Mouse (Mus musculus) hindbrain, embryonic 15.5 days (tissue): ENCODE measurements at regions not wholly inside any gene's neighbourhood (a gene's known extent, or its start where the extent isn't known, plus 50 kb on each side); places are given as distances from the start of the nearest gene placed in this dataset.

Experiments used
- ATAC-seq: fragments of 200-750 bp; cut with Nextera tagmentation; 2 replicates; pipeline ENCODE4 v1.8.0; 2017; ENCODE audit warnings: low read depth, moderate number of reproducible peaks, moderate TSS enrichment; ENCODE audit not compliant: low FRiP score
- H3K27ac ChIP-seq: fragments of 300-500 bp; sonication (generic); replicated peaks from 2 replicates; pipeline ENCODE4 v1.5.1; 2015; ENCODE audit warnings: mild to moderate bottlenecking, inconsistent platforms
- H3K27me3 ChIP-seq: fragments of 300-500 bp; sonication (generic); 2 replicates; pipeline ENCODE4 v1.6.1; 2015; ENCODE audit warnings: control low read depth, inconsistent platforms
- H3K36me3 ChIP-seq: fragments of 300-500 bp; sonication (generic); 2 replicates; pipeline ENCODE4 v1.6.1; 2015; ENCODE audit warnings: control low read depth, inconsistent platforms
- H3K4me1 ChIP-seq: fragments of 300-500 bp; sonication (generic); replicated peaks from 2 replicates; pipeline ENCODE4 v1.6.1; 2015; ENCODE audit warnings: control low read depth, inconsistent platforms
- H3K4me2 ChIP-seq: fragments of 300-500 bp; sonication (generic); 2 replicates; pipeline ENCODE4 v1.6.1; 2015; ENCODE audit warnings: moderate library complexity, mild to moderate bottlenecking, inconsistent platforms
- H3K4me3 ChIP-seq: fragments of 300-500 bp; sonication (generic); 2 replicates; pipeline ENCODE4 v1.5.1; 2015; ENCODE audit warnings: mild to moderate bottlenecking, inconsistent platforms
- H3K9ac ChIP-seq: fragments of 300-500 bp; sonication (generic); 2 replicates; pipeline ENCODE4 v1.6.1; 2015; ENCODE audit warnings: inconsistent platforms
- H3K9me3 ChIP-seq: fragments of 300-500 bp; sonication (generic); 2 replicates; pipeline ENCODE4 v1.6.1; 2016; ENCODE audit warnings: control low read depth, inconsistent platforms
- WGBS: fragments of 180-500 bp; shearing (Covaris S2); methylation state at CpG from one replicate; pipeline ENCODE4 v1.1.7; 2015; 5-methylcytosine and 5-hydroxymethylcytosine counted together

- Histone ChIP-seq H3K27ac (no peak overlapping the region), H3K27me3 (no peaks in the 10 kb centered on the region), H3K4me2 (no peak overlapping the region), H3K4me1 (no peaks in the 10 kb centered on the region), H3K4me3 (no peak overlapping the region), H3K9ac (no peak overlapping the region), H3K9me3 (no peaks in the 10 kb centered on the region), H3K36me3 (no peaks in the 10 kb centered on the region)
- WGBS = 88% methylated on average over 2 of the region's 2 CpGs
- ATAC-seq = no peak
Measured at GRCm38 (mm10) chr13:101824962-101825361, 56.9 kb upstream of the Pik3r1 start.

GRCm38 (mm10) chr13:101831872-101832629 lies 64.0 kb upstream of the Pik3r1 start:
- Histone ChIP-seq H3K4me2 (no peak overlapping the region), H3K27ac (no peak overlapping the region), H3K36me3 (no peaks in the 10 kb centered on the region), H3K4me1 (no peaks in the 10 kb centered on the region), H3K9me3 (no peaks in the 10 kb centered on the region), H3K4me3 (no peak overlapping the region), H3K27me3 (no peaks in the 10 kb centered on the region), H3K9ac (no peak overlapping the region)
- 88% methylated on average over 7 of the region's 7 CpGs for WGBS
- no peak for ATAC-seq

GRCm38 (mm10) chr13:101834546-101834945 lies 66.5 kb upstream of the Pik3r1 start:
- Histone ChIP-seq H3K36me3 (no peaks in the 10 kb centered on the region), H3K4me1 (no peaks in the 10 kb centered on the region), H3K27ac (no peak overlapping the region), H3K9ac (no peak overlapping the region), H3K9me3 (no peaks in the 10 kb centered on the region), H3K27me3 (no peaks in the 10 kb centered on the region), H3K4me3 (no peak overlapping the region), H3K4me2 (no peak overlapping the region)
- WGBS = 79% methylated on average over 4 of the region's 4 CpGs
- no peak for ATAC-seq

- Histone ChIP-seq H3K4me2 (no peak overlapping the region), H3K36me3 (no peaks in the 10 kb centered on the region), H3K4me1 (no peaks in the 10 kb centered on the region), H3K27me3 (no peaks in the 10 kb centered on the region), H3K4me3 (no peak overlapping the region), H3K9me3 (no peaks in the 10 kb centered on the region), H3K27ac (no peak overlapping the region), H3K9ac (no peak overlapping the region)
- 78% methylated on average over 1 of the region's 1 CpGs for WGBS
- no peak for ATAC-seq
Measured at GRCm38 (mm10) chr13:101836992-101837391, 69.0 kb upstream of the Pik3r1 start.

DNA sequence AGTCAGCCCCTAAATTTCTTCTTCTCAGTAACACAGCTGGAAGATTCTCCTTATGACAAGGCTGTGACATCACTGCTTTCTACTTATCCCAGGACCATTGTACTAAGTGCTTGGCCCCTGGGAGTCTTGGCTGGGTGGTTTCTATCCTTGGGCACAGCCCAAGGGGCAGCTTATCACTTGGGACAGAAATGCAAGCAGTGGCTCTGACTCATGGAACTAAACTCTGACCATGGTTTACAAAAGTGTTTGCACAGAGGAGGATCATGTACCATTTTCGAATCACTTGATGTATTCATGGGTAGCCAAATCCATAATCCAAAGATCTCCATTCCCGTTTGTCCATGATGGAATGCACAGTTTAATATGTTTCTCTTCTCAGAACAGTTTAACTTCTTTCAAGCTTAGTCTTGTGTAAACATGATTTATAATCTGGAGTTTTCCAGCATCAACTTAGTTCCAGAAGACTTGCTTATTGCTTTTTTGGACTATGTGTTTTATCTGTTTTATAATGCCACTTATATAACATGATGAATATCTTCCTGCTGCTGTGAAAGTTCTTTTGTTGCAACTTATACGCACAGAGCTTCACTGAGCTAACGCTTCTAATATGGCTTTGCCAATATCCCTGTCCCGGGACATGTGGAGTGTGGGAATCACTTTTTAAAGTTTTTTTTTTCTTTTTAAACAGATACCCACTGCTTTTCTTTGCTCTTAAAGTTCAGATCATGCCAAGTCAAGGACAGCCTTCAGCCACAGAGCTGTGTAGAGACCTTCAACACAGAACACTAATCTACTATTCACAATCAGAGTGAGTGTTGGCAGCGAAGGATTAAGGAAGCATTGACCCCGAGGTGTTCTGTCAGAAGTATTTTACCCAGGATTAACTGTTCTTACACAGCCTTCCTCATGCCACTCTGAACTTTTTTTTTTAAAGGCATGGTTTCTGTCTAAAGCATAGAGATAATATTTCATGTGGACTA lies 76.7 kb upstream of the Pik3r1 start:
- Histone ChIP-seq H3K27ac (no peak overlapping the region), H3K36me3 (no peaks in the 10 kb centered on the region), H3K9me3 (no peaks in the 10 kb centered on the region), H3K4me1 (no peaks in the 10 kb centered on the region), H3K27me3 (no peaks in the 10 kb centered on the region), H3K4me3 (no peak overlapping the region), H3K9ac (no peak overlapping the region), H3K4me2 (no peak overlapping the region)
- 84% methylated on average over 7 of the region's 7 CpGs for WGBS
- no peak for ATAC-seq

- Histone ChIP-seq H3K27me3 (no peaks in the 10 kb centered on the region), H3K9me3 (no peaks in the 10 kb centered on the region), H3K9ac (no peak overlapping the region), H3K4me2 (no peak overlapping the region), H3K4me3 (no peak overlapping the region), H3K4me1 (no peaks in the 10 kb centered on the region), H3K27ac (no peak overlapping the region), H3K36me3 (no peaks in the 10 kb centered on the region)
- ATAC-seq = no peak
- 60% methylated on average over 3 of the region's 3 CpGs for WGBS
Measured at GRCm38 (mm10) chr13:101846016-101846415, 78.0 kb upstream of the Pik3r1 start.

DNA sequence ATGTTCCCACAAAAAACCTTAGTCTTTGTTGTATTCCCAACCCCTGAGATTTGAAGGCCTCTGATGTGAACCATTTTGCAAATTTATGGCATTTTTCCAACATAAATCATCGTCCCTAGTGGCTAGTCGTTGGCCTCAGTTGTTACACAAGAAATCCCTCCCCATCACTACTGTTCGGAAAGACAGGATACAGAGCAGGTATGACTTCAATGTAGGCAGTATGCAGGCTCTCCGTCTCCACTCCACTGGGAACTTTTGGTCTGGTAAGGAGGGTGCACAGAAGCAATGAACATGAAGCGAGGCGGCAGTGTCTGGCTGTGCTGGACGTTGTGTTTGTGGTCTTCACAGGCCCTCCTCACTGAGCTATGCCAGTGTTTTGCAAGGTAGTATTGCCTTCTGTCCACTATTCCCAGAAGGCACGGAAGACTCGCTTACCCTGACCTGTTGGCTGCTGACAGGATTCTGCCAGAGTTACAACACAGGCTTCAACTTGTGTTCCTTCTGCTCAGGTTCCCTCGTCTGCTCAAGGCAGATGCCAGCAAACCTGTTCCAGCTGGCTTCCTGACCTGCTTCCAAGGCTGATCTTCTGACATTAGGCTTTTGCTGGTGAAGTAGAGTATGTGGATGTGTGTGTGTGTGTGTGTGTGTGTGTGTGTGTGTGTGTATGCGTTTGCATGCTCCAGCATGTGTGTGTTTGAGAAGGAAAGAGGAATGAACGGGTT lies 80.0 kb upstream of the Pik3r1 start:
- no peaks in the 10 kb centered on the region for H3K27me3 ChIP-seq
- H3K27ac ChIP-seq = no peak overlapping the region
- H3K4me3 ChIP-seq = no peak overlapping the region
- H3K36me3 ChIP-seq = no peaks in the 10 kb centered on the region
- no peak overlapping the region for H3K9ac ChIP-seq
- WGBS = 83% methylated on average over 12 of the region's 12 CpGs
- ATAC-seq = no peak
- H3K4me2 ChIP-seq = no peak overlapping the region
- H3K9me3 ChIP-seq = no peaks in the 10 kb centered on the region
- no peaks in the 10 kb centered on the region for H3K4me1 ChIP-seq

- H3K9ac ChIP-seq = no peak overlapping the region
- H3K36me3 ChIP-seq = no peaks in the 10 kb centered on the region
- no peaks in the 10 kb centered on the region for H3K27me3 ChIP-seq
- H3K4me2 ChIP-seq = no peak overlapping the region
- no peak for ATAC-seq
- 70% methylated on average over 2 of the region's 2 CpGs for WGBS
- no peak overlapping the region for H3K27ac ChIP-seq
- no peak overlapping the region for H3K4me3 ChIP-seq
- no peaks in the 10 kb centered on the region for H3K9me3 ChIP-seq
- no peaks in the 10 kb centered on the region for H3K4me1 ChIP-seq
Measured at GRCm38 (mm10) chr13:101848601-101849147, 80.7 kb upstream of the Pik3r1 start.

DNA sequence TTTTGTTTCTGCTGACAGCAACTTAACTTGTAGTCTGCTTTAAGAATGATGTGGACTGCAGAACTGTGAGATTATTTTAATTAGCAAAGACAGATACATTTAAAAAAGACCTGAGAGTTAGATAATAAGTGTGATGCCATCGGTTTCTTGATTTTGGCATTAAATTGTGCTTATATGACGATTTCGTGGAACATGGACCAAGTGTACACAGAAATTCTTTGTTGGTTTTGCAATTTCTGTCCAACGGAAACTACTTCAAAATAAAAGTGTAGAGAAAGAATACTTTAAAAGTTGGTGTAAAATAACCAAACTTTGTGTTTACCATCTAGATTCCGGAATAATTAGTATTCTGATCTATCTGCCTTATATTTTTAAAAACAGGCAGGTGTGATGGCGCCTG lies 81.4 kb upstream of the Pik3r1 start:
- ATAC-seq = no peak
- no peaks in the 10 kb centered on the region for H3K36me3 ChIP-seq
- H3K9me3 ChIP-seq = no peaks in the 10 kb centered on the region
- H3K4me3 ChIP-seq = no peak overlapping the region
- WGBS = 93% methylated on average over 6 of the region's 6 CpGs
- H3K27ac ChIP-seq = no peak overlapping the region
- no peak overlapping the region for H3K4me2 ChIP-seq
- no peaks in the 10 kb centered on the region for H3K27me3 ChIP-seq
- H3K9ac ChIP-seq = no peak overlapping the region
- no peaks in the 10 kb centered on the region for H3K4me1 ChIP-seq

DNA sequence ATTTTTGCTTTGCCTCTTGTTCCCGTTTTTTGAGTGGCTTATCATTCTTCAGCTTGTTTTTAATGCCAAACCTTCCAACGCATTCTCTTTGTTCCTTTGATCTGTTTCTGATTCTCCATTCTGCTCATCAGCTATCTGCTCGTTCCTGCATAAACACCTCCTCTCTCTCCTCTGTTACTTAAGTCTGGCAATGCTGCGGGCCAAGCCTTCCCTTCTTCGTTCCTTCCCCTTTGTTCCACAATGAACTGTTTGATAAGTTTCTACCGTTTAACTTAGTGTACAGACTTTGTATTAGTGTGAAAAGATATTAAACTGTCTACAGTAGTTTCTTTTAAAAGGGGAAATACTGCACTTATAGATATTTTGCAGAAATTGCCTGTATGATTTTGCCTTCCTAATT lies 83.3 kb upstream of the Pik3r1 start:
- no peak overlapping the region for H3K4me3 ChIP-seq
- no peaks in the 10 kb centered on the region for H3K27me3 ChIP-seq
- H3K36me3 ChIP-seq = no peaks in the 10 kb centered on the region
- H3K4me1 ChIP-seq = no peaks in the 10 kb centered on the region
- WGBS = 67% methylated on average over 6 of the region's 6 CpGs
- H3K4me2 ChIP-seq = no peak overlapping the region
- H3K9me3 ChIP-seq = no peaks in the 10 kb centered on the region
- H3K27ac ChIP-seq = no peak overlapping the region
- no peak overlapping the region for H3K9ac ChIP-seq
- ATAC-seq = no peak

DNA sequence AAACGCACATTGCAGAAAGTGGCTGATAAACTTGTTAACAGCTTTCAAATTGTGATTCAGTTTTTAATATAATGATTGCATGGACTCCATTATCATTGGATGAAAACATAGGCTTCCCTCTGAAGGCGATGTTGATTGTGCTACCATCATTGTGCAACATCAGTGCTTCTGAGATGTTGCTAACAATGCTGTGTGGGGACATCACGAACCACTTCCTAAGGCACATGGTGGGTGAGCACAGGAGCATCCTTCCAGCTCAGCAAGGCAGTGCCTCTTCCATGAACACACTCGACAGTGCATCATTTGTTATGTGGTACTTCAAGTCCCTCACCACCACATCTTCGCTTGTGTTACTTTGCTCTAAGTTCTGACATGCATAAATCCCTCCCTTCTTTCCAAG lies 84.9 kb upstream of the Pik3r1 start:
- Histone ChIP-seq H3K4me2 (no peak overlapping the region), H3K4me1 (no peaks in the 10 kb centered on the region), H3K27ac (no peak overlapping the region), H3K9ac (no peak overlapping the region), H3K4me3 (no peak overlapping the region), H3K36me3 (no peaks in the 10 kb centered on the region), H3K27me3 (no peaks in the 10 kb centered on the region), H3K9me3 (no peaks in the 10 kb centered on the region)
- no peak for ATAC-seq
- 89% methylated on average over 5 of the region's 5 CpGs for WGBS

- no peaks in the 10 kb centered on the region for H3K27me3 ChIP-seq
- no peak overlapping the region for H3K9ac ChIP-seq
- no peak for ATAC-seq
- H3K9me3 ChIP-seq = no peaks in the 10 kb centered on the region
- H3K27ac ChIP-seq = no peak overlapping the region
- 52% methylated on average over 9 of the region's 9 CpGs for WGBS
- no peak overlapping the region for H3K4me3 ChIP-seq
- H3K4me2 ChIP-seq = no peak overlapping the region
- no peaks in the 10 kb centered on the region for H3K4me1 ChIP-seq
- H3K36me3 ChIP-seq = no peaks in the 10 kb centered on the region
Measured at GRCm38 (mm10) chr13:101855141-101855540, 87.1 kb upstream of the Pik3r1 start.
